Mouse (Mus musculus) T-cell, adult 2 months (primary cell): Measurements from ENCODE around the gene Safb2.
A peak's percentile ranks its signal among the peaks of the same experiment; 100 is the strongest.

Experiments used
- DNase-seq: peaks from one replicate; pipeline ENCODE4 v3.0.0; 2022; ENCODE audit warnings: low spot score

Safb2 gene

DNA sequence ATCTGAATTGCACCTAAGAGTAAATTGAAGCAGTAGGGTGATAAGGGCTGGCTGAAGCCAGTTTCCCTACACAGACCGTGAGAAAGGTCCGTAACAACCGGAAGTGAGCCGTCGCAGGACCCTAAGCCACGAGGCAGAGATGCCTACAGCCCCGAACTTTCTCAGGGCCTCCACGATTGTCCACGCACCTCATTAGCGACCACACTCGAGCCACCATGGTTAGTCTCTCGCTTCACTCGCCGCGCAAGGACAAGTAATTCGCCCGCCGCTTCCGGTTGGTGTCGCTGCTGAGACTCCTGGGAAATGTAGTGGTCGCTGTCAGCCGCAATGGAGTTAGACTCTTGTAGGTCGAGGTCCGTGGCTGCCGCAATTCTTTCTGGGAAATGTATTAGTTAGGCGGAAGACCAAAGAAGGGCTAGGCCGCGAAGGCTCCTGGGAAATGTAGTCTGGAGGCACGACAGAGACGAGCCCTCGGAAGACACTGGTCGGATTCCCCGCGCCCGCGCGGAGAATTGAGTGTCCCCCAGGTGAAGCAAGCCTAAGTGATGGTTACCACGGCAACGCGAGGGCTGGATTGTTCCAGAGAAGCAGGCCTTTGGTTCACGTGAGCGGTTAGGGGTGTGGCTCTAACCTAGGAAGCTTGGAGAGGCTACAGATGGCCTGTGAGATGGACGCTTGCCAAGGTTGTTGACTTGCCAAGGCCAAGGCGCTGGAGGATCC, 25.2 kb upstream of the Safb2 start, which contains the start of gene 2410015M20Rik:
TSS of gene 2410015M20Rik (minus strand) at position 320 of the 720 bp plus-strand sequence.
- DNase-seq, result peak; percentile 94

GRCm38 (mm10) chr17:56608699-56609098, 24.3 kb upstream of the Safb2 start:
- DNase-seq, result no peak

GRCm38 (mm10) chr17:56607521-56608062, 23.2 kb upstream of the Safb2 start:
- DNase-seq, result no peak

GRCm38 (mm10) chr17:56605431-56605830, 21.0 kb upstream of the Safb2 start:
- DNase-seq, result no peak

DNA sequence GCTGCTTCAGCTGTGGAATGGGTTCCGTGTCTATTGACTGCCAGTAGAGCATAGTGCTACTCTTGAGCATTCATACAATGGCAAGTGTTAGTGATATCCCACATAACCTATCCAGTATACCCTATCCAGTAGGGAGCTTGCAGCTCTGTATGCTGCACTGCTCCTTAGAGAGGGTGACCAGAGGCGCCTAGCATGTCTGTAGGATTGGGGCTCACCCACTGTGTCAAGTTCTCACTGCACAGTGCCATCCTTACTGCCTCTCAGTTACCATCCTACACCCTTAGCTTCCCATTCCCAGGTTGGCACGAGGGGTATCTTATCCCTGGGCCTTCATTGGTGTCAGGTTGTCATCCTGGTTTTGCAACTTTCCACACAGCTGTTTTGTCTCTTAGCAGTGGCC, 20.0 kb upstream of the Safb2 start:
- no peak for DNase-seq

DNA sequence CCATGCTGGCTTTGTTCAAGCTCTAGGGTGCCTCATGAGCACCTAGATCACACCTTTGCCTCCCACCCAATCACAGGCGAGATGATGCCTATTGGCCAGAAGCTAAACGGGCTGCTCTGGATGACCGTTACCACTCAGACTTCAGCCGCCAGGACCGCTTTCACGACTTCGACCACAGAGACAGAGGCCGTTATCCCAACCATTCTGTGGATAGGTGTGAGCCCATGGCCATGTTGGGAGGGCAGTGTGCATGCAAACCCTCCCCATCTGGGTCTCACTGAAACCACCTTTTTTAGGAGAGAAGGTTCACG, 19.6 kb upstream of the Safb2 start:
- no peak for DNase-seq

DNA sequence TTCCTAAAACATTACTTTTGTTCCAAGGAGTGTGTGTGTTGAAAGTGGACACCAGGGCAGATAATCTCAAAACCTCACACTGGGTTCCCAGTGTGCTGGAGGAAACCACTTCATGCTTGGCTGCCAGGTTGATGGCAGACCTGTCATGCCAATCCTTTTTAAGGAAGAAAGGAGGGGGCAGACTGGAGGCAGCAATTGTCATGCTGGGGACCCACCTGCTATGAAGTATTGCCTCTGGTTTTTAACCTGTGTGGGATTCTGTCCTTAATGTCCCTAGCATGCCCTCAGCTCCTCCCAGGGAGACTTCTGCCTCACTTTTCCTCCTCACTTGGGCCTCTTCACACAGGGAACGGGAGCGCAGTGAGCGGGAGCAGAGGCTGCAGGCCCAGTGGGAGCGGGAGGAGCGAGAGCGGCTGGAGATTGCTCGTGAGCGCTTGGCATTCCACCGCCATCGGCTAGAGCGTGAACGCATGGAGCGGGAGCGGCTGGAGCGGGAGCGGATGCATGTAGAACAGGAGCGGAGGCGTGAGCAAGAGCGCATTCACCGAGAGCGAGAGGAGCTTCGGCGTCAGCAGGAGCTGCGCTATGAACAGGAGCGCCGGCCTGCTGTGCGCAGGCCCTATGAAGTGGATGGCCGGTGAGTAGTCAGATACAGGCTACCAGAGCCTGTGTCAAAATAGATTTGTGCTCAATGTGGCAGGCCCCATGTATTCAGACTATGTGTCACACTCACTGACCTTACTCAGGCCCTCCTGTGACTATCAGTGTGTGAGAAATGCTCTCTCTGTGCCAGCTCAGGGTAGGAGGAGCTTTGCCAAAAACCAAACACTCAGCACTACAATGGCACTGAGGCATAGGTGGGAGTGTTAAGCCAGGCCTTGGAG, 19.0 kb upstream of the Safb2 start:
- DNase-seq, result no peak

DNA sequence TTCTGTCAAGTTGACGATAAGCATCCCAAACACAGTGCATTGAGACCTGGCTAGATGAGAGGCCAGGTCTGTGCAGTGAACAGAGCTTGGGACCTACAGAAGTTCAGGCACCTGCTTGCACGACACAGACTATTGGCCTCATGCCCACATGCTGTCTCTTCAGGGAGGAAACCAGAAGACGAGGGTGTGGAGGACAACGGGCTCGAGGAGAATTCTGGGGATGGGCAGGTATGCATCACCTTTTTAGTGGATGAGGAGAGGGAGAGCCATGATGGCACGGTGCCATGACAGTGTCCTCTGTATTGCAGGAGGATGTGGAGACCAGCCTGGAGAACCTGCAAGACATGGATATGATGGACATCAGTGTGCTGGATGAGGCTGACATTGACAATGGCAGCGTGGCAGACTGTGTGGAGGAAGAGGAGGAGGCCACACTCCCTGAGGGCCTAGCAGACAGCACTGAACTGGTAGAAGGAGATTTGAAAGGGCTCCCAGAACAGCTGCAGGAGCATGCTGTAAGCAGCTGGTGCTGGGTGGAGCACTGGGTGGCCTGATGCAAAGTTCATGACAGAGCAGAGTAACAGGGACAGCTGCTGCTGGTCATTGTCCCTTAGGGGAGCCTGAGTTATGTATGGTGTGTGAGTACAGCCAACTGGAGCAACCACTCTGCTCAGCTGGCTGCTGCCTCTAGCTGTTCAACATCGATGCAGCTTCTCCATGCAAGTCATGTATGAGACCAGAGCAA, 9.3 kb upstream of the Safb2 start:
- no peak for DNase-seq

- DNase-seq, result no peak
Measured at GRCm38 (mm10) chr17:56592553-56592952, 8.2 kb upstream of the Safb2 start.

DNA sequence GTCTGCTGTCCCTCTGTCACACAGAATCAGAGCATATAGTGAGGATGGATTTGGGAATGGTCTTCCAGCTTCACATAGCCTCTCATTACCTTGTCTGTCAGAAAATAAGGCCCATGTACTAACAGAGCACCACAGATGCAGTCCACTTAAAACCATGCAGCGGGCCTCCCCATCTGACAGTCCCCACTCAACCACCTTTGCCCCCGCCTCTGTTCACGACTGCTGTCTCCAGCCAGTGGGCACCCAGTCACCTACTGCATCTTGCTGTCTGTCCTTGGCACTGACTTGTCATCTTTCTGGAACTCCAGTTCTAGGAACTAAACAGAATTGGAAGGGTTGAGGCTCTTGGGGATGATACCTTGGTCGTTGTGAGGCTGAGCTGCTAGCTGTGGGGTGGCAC, 4.5 kb upstream of the Safb2 start:
- no peak for DNase-seq

- DNase-seq, result no peak
Measured at GRCm38 (mm10) chr17:56587773-56588172, 3.4 kb upstream of the Safb2 start.

GRCm38 (mm10) chr17:56585171-56585821, 911 bp upstream of the Safb2 start:
- DNase-seq, result peak; percentile 67

DNA sequence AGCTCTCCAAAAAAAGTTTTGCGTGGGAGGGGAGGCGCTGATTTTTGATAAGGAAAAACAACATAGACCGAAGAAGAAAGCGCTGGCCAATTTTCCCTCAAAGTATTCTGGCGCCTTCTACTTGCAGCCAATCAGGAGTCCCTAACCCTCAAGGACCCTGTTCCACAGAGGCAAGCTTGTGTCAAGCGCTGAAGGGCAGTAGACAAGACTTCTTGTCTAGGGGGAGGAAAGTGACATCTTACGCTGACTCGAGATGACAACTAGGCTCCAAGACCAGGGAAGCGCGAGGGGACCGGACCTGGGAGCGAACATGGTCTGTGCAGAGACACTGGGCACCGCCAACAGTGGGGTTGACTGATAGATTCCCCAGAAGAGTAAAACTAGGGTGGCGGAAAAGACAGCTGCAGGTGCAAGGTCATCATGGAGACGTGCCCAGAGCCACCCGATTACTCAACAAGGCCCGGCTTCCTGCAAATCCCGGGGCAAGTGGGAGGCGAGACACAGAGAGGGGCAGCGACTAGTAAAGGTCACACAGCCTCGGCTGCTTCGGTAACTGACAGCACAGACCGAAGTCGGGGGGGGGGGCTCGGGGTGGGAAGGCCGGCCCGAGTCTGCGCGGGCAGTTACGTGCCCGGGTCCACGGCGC, 651 bp downstream of the Safb2 start:
- no peak for DNase-seq

DNA sequence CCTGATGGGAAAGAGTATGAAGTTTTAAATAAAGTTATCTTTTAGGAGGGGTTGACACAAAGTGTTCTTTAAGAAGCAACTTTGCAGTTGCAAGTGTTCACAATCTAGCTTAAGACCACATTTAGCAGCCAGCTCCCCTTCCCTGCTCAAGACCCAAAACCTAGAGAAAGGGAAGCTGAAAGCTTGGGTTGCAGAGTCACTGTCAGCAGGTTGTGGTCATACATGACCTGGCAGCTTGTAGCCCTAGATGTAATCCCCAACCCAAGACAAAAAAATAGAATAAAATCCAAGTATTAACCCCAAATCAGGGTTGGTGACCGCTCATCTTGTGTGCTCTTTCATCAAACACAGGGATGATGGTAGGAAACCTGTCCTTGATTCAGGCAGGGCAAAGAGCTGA, 1.3 kb downstream of the Safb2 start:
- no peak for DNase-seq

DNA sequence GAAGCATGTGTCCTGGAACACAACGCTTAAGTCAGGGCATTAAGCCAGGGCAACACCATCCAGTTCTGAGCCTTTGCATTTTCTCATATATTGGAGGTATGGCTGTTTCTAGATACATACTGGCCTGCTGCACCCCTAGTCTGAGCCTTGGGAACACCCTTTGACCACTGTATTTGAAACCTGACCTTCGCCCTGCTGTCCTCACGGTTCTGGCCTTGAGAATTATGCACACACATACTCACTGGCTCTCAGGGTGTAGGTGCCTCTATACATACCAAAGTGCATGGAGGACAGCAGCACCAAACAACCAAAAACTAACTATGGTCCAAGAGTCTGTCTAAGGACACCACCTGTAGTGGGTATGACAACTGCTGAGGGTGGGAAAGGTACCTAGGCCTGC, 11.4 kb downstream of the Safb2 start:
- DNase-seq, result no peak

- DNase-seq, result no peak
Measured at GRCm38 (mm10) chr17:56572154-56572553, 12.2 kb downstream of the Safb2 start.

DNA sequence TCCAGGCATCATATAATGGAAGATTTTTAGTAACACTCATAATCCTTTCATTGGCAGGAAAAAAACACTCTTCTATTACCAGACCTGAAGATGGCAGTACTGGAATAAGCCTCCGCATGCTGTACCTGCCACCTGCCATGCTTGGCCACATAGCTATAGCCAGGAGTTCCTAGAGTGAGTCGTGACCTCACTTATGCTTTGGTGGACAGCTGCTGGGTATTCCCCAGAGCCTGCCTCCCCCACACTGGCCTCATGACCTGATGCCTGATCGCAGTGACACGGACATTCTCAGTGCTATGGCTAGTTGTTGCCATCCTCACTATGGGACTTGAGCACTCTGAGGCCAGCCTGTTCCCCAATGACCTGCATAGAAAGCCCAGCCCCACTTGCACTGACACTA, 14.1 kb downstream of the Safb2 start:
- DNase-seq, result no peak

DNA sequence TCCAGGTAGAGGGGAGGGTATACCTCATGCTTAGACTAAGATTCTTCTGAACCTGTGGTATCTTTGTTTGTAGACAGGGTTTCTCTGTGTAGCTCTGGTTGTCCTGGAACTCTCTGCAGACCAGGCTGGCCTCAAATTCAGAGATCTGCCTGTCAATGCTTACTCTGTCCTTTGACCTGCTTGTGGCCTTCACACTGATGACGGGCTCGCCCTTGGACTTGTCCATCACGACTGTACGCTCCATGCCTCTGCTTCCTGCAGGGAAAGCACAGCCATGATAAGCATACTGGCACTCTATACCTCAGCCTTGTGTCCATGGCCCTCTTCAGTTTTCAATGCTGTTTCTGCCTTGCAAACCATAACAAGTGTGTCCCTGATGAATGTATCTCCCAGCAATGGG, 17.0 kb downstream of the Safb2 start:
- no peak for DNase-seq

DNA sequence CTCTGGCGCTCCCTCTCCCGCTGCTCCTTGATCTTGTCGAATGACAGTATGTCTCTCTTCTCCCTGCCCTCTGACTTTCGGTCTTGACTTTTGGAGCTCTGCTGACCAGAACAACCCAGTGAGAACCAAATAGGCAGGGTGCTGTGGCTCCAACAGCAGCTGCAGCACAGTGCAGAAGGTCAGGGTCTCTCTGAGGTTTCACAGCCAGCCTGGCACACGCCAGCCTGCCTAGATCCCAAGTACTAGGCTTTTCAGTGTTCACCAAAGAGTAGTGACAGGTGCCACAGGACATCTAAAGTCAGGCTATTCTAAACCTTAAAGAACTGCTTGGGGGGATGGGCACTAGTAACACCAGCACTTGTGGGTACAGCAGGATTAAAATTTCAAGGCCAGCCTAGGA, 17.5 kb downstream of the Safb2 start:
- DNase-seq, result no peak

DNA sequence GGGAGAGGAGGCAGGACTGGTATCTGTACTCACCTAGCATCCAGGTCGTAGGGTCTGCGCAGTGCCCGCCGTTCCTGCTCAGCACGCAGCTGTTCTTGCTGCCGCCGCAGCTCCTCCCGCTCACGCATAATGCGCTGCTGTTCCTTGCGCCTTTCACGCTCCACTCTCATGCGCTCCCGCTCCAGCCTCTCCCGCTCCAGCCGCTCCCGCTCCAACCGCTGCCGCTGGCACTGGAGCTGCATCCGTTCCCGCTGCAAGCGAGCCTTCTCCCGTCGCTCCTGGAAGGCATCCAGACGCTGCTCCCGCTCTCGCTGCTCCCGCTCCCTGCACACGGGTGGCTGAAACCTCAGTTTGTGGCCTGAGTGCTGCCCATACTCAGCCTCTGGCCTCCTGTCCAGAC, 18.1 kb downstream of the Safb2 start:
- no peak for DNase-seq

GRCm38 (mm10) chr17:56561866-56562265, 22.5 kb downstream of the Safb2 start:
- DNase-seq, result no peak

GRCm38 (mm10) chr17:56560131-56560530, 24.3 kb downstream of the Safb2 start:
- DNase-seq, result no peak
